In the genomic region with DNA sequence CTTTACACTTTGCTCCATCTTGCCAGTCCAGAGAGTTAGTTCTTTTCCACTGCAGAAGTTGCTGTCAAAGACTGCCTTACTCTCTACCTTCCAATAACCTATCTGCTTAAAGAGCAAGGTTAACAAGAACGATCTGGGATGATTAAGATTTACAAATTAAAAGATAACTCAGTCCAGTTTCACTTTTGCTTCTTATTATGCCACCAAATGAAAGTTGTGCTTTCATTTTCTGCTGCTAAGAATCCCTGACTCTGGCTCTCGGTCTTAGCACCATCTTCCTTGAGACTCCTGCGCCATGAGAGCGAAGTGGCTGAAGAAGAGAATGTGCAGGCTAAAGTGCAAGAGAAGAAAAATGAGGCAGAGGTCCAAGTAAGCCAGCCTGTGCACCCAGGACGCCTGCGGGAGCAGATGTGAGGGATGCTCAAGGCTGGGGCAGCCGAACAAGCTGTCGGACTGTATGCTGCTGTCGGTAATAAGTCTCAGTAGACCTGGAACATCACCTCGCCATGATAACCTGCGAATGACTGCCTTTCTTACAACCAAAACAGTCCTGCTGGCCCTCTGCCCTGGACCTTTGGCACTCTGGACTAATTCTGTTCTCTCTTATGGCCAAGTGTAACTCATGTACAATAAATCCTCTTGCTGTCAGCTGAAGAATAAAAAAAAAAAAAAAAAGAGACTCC, we compare ENCODE assay signal across 17 mouse cellular contexts. TPM values are rescaled to one million over a fixed set of nuclear protein-coding genes. Genes with fewer than 3 reads are reported as not detected.
DNase-seq lines count a peak whose midpoint lies in the region; ATAC-seq lines count a peak whose summit lies in the region.
"Had no signal": no experiment of that assay in that cellular context is flagged by ENCODE, and none has a peak within 500 bp of the region (broad histone marks: within the 10 kb centered on the region; RNA-seq: fewer than 3 reads in every experiment).

No protein-coding gene starts in this region.

- no peaks in the 10 kb centered on the region for H3K27me3 ChIP-seq in neural tube, embryonic 15.5 days (replicated peaks)
- H3K27me3 ChIP-seq: midbrain, embryonic 13.5 days had no signal

- 95% methylated on average over 11 of the region's 11 CpGs for WGBS in neural tube, embryonic 15.5 days

- no peak overlapping the region for H3K4me2 ChIP-seq in neural tube, embryonic 15.5 days
- H3K4me2 ChIP-seq: heart, embryonic 11.5 days; midbrain, embryonic 13.5 days had no signal

- H3K27ac ChIP-seq in neural tube, embryonic 15.5 days (replicated peaks) = no peak overlapping the region
- H3K27ac ChIP-seq: forebrain, embryonic 10.5 days; gastrocnemius, adult 2 months; hindbrain, embryonic 10.5 days; midbrain, embryonic 13.5 days had no signal

- H3K9ac ChIP-seq in neural tube, embryonic 15.5 days (replicated peaks) = no peak overlapping the region
- H3K9ac ChIP-seq: midbrain, embryonic 13.5 days had no signal

- DNase-seq in heart, adult 11 months = peak; percentile 81
- DNase-seq in heart, postnatal 10 days = no peak
- peak; percentile 56 to 57 for DNase-seq in cerebellum, adult 18-20 months
- DNase-seq in kidney, adult 8-10 months = peak; percentile 53 to 57
- no peak for DNase-seq in lung, adult 18-20 months
- DNase-seq: gastrocnemius, adult 2 months; liver; lung, postnatal 14 days; right cerebral cortex, adult 18-20 months had no signal

- H3K36me3 ChIP-seq in neural tube, embryonic 15.5 days = 0 out of 2 replicates have a peak, but pooled peaks cover 5% of the 10 kb centered on the region

- intact Hi-C loops in heart, postnatal 10 days (cut with DNase I) = no loop called here

- H3K4me1 ChIP-seq in neural tube, embryonic 15.5 days = no peaks in the 10 kb centered on the region
- H3K4me1 ChIP-seq: forebrain, embryonic 10.5 days; hindbrain, embryonic 10.5 days; midbrain, embryonic 13.5 days had no signal

- peak; percentile 76 for ATAC-seq in activated CD4-positive, CD25-positive, alpha-beta regulatory T cell, adult 4 months
- ATAC-seq in megakaryocyte, adult 5-6 weeks (ENCODE audit: poor library complexity, severe bottlenecking) = no peak
- no peak for ATAC-seq in neural tube, embryonic 15.5 days (ENCODE audit: low FRiP score)
- ATAC-seq: intestine, postnatal 0 days; midbrain, embryonic 13.5 days had no signal

- H3K4me3 ChIP-seq in neural tube, embryonic 15.5 days (replicated peaks) = no peak overlapping the region
- H3K4me3 ChIP-seq: forebrain, embryonic 10.5 days; gastrocnemius, adult 2 months; hindbrain, embryonic 10.5 days; midbrain, embryonic 13.5 days had no signal

- H3K9me3 ChIP-seq in neural tube, embryonic 15.5 days (replicated peaks) = no peaks in the 10 kb centered on the region
- H3K9me3 ChIP-seq: forebrain, embryonic 10.5 days; hindbrain, embryonic 10.5 days; midbrain, embryonic 13.5 days had no signal

RNA-seq across cellular contexts. Expression of a gene that starts 22.0 kb away (rescaled TPM):
- total RNA-seq in heart, postnatal 10 days (2021) = 1 to 10 TPM; 5.8 TPM
- 1 to 10 TPM; 8.0 to 9.6 TPM for polyA plus RNA-seq in activated CD4-positive, CD25-positive, alpha-beta regulatory T cell, adult 4 months (2017; shearing (Covaris generic))
- 53.1 and 69.5 TPM in 2 replicates for total RNA-seq in megakaryocyte, adult 5-6 weeks (2015)
- 69.8 and 78.7 TPM in 2 replicates for total RNA-seq in megakaryocyte, adult 5-6 weeks (2017)
- polyA plus RNA-seq in neural tube, embryonic 15.5 days (2015; fragmentation: Nextera tagmentation; extraction: Ambion mirVana) = 12.8 and 16.1 TPM in 2 replicates

RNA-seq across cellular contexts. Expression of a gene that starts 22.6 kb away (rescaled TPM):
- 10 to 100 TPM; 30.8 to 34.5 TPM for total RNA-seq in heart, postnatal 10 days (2021)
- polyA plus RNA-seq in activated CD4-positive, CD25-positive, alpha-beta regulatory T cell, adult 4 months (2017; shearing (Covaris generic)) = 10 to 100 TPM; 14.7 to 15.9 TPM
- 37.6 and 51.0 TPM in 2 replicates for total RNA-seq in megakaryocyte, adult 5-6 weeks (2015)
- 47.4 and 100 TPM in 2 replicates for total RNA-seq in megakaryocyte, adult 5-6 weeks (2017)
- 126 and 148 TPM in 2 replicates for polyA plus RNA-seq in neural tube, embryonic 15.5 days (2015; fragmentation: Nextera tagmentation; extraction: Ambion mirVana)

Comparison
In these comparisons a context has a peak if more than half of its experiments do, and no peak if none do; other contexts are left out.
1. DNase-seq: peak in heart, adult 11 months (single experiment), cerebellum, adult 18-20 months (2 of 2) and kidney, adult 8-10 months (2 of 2); none in heart, postnatal 10 days (0 of 2) and lung, adult 18-20 months (0 of 2).
2. RNA of a gene that starts 22.0 kb away (total RNA-seq): 53.1 to 78.7 TPM in megakaryocyte, adult 5-6 weeks; 5.8 TPM in heart, postnatal 10 days; every median in the first group is over 4 times any median in the second.